Mouse (Mus musculus): Measurements from ENCODE around the gene Rgs10. TPM values are rescaled to one million over a fixed set of nuclear protein-coding genes. Genes with fewer than 3 reads are reported as not detected.

Rgs10 gene
- polyA plus RNA-seq, 1 experiment from 2014 or later, result 14.0 TPM

GRCm38 (mm10) chr7:128368828-128369227, 49.7 kb downstream of the Rgs10 start:
- Histone ChIP-seq H3K9me3 (no peaks in the 10 kb centered on the region), H3K4me1 (no peaks in the 10 kb centered on the region), H3K27me3 (no peaks in the 10 kb centered on the region), H3K27ac (no peak overlapping the region), H3K4me2 (replicated peaks) (no peak overlapping the region), H3K9ac (no peak overlapping the region), H3K4me3 (no peak overlapping the region), H3K36me3 (no peaks in the 10 kb centered on the region)
- ATAC-seq (ENCODE audit: insufficient number of reproducible peaks, insufficient read depth, low FRiP score, low TSS enrichment), result no peak
- 94% methylated on average over 6 of the region's 6 CpGs for WGBS

- 78% methylated on average over 11 of the region's 11 CpGs for WGBS
- no peak for ATAC-seq (ENCODE audit: insufficient number of reproducible peaks, insufficient read depth, low FRiP score, low TSS enrichment)
- Histone ChIP-seq H3K36me3 (no peaks in the 10 kb centered on the region), H3K9me3 (no peaks in the 10 kb centered on the region), H3K4me1 (no peaks in the 10 kb centered on the region), H3K27me3 (no peaks in the 10 kb centered on the region), H3K4me2 (replicated peaks) (no peak overlapping the region), H3K9ac (no peak overlapping the region), H3K27ac (no peak overlapping the region), H3K4me3 (no peak overlapping the region)
These were observed 51.9 kb downstream of the Rgs10 start for GRCm38 (mm10) chr7:128366654-128367053.

- Histone ChIP-seq H3K4me1 (no peaks in the 10 kb centered on the region), H3K27ac (no peak overlapping the region), H3K9ac (no peak overlapping the region), H3K4me2 (replicated peaks) (no peak overlapping the region), H3K27me3 (no peaks in the 10 kb centered on the region), H3K4me3 (no peak overlapping the region), H3K36me3 (no peaks in the 10 kb centered on the region), H3K9me3 (no peaks in the 10 kb centered on the region)
- 48% methylated on average over 4 of the region's 4 CpGs for WGBS
- no peak for ATAC-seq (ENCODE audit: insufficient number of reproducible peaks, insufficient read depth, low FRiP score, low TSS enrichment)
These were observed 53.4 kb downstream of the Rgs10 start for GRCm38 (mm10) chr7:128365096-128365715.

GRCm38 (mm10) chr7:128364526-128364925, 54.0 kb downstream of the Rgs10 start:
- H3K4me3 ChIP-seq, result no peak overlapping the region
- H3K27ac ChIP-seq, result no peak overlapping the region
- H3K9me3 ChIP-seq, result no peaks in the 10 kb centered on the region
- no peaks in the 10 kb centered on the region for H3K36me3 ChIP-seq
- H3K4me2 ChIP-seq (replicated peaks), result no peak overlapping the region
- ATAC-seq (ENCODE audit: insufficient number of reproducible peaks, insufficient read depth, low FRiP score, low TSS enrichment), result no peak
- WGBS, result 86% methylated on average over 11 of the region's 11 CpGs
- no peaks in the 10 kb centered on the region for H3K27me3 ChIP-seq
- no peak overlapping the region for H3K9ac ChIP-seq
- no peaks in the 10 kb centered on the region for H3K4me1 ChIP-seq

GRCm38 (mm10) chr7:128363806-128364205, 54.8 kb downstream of the Rgs10 start:
- no peak overlapping the region for H3K9ac ChIP-seq
- H3K4me1 ChIP-seq, result no peaks in the 10 kb centered on the region
- no peak overlapping the region for H3K27ac ChIP-seq
- no peak overlapping the region for H3K4me2 ChIP-seq (replicated peaks)
- no peaks in the 10 kb centered on the region for H3K36me3 ChIP-seq
- 57% methylated on average over 10 of the region's 10 CpGs for WGBS
- H3K27me3 ChIP-seq, result no peaks in the 10 kb centered on the region
- ATAC-seq (ENCODE audit: insufficient number of reproducible peaks, insufficient read depth, low FRiP score, low TSS enrichment), result no peak
- no peak overlapping the region for H3K4me3 ChIP-seq
- no peaks in the 10 kb centered on the region for H3K9me3 ChIP-seq

GRCm38 (mm10) chr7:128362916-128363315, 55.6 kb downstream of the Rgs10 start:
- no peak overlapping the region for H3K27ac ChIP-seq
- ATAC-seq (ENCODE audit: insufficient number of reproducible peaks, insufficient read depth, low FRiP score, low TSS enrichment), result no peak
- no peak overlapping the region for H3K4me2 ChIP-seq (replicated peaks)
- H3K4me1 ChIP-seq, result no peaks in the 10 kb centered on the region
- no peaks in the 10 kb centered on the region for H3K27me3 ChIP-seq
- 69% methylated on average over 4 of the region's 4 CpGs for WGBS
- H3K4me3 ChIP-seq, result no peak overlapping the region
- no peak overlapping the region for H3K9ac ChIP-seq
- no peaks in the 10 kb centered on the region for H3K36me3 ChIP-seq
- no peaks in the 10 kb centered on the region for H3K9me3 ChIP-seq

GRCm38 (mm10) chr7:128359741-128360140, 58.8 kb downstream of the Rgs10 start:
- Histone ChIP-seq H3K4me2 (replicated peaks) (no peak overlapping the region), H3K9ac (no peak overlapping the region), H3K4me3 (no peak overlapping the region), H3K27ac (no peak overlapping the region), H3K9me3 (no peaks in the 10 kb centered on the region), H3K36me3 (no peaks in the 10 kb centered on the region), H3K4me1 (0 out of 2 replicates have a peak, but pooled peaks cover 3% of the 10 kb centered on the region), H3K27me3 (no peaks in the 10 kb centered on the region)
- ATAC-seq (ENCODE audit: insufficient number of reproducible peaks, insufficient read depth, low FRiP score, low TSS enrichment), result no peak
- WGBS, result 79% methylated on average over 9 of the region's 9 CpGs

- no peak overlapping the region for H3K4me2 ChIP-seq (replicated peaks)
- 0 out of 2 replicates have a peak, but pooled peaks cover 3% of the 10 kb centered on the region for H3K4me1 ChIP-seq
- no peaks in the 10 kb centered on the region for H3K27me3 ChIP-seq
- WGBS, result 72% methylated on average over 7 of the region's 7 CpGs
- ATAC-seq (ENCODE audit: insufficient number of reproducible peaks, insufficient read depth, low FRiP score, low TSS enrichment), result no peak
- no peaks in the 10 kb centered on the region for H3K9me3 ChIP-seq
- H3K9ac ChIP-seq, result no peak overlapping the region
- no peak overlapping the region for H3K4me3 ChIP-seq
- no peak overlapping the region for H3K27ac ChIP-seq
- H3K36me3 ChIP-seq, result no peaks in the 10 kb centered on the region
These were observed 59.4 kb downstream of the Rgs10 start for GRCm38 (mm10) chr7:128359164-128359563.

GRCm38 (mm10) chr7:128358741-128359140, 59.8 kb downstream of the Rgs10 start:
- no peaks in the 10 kb centered on the region for H3K9me3 ChIP-seq
- WGBS, result 82% methylated on average over 9 of the region's 9 CpGs
- no peak for ATAC-seq (ENCODE audit: insufficient number of reproducible peaks, insufficient read depth, low FRiP score, low TSS enrichment)

GRCm38 (mm10) chr7:128356868-128357755, 61.4 kb downstream of the Rgs10 start:
- Histone ChIP-seq H3K36me3 (no peaks in the 10 kb centered on the region), H3K27ac (no peak overlapping the region), H3K9ac (no peak overlapping the region), H3K4me3 (no peak overlapping the region), H3K4me1 (0 out of 2 replicates have a peak, but pooled peaks cover 3% of the 10 kb centered on the region), H3K27me3 (no peaks in the 10 kb centered on the region), H3K9me3 (no peaks in the 10 kb centered on the region), H3K4me2 (replicated peaks) (no peak overlapping the region)
- 68% methylated on average over 9 of the region's 9 CpGs for WGBS
- no peak for ATAC-seq (ENCODE audit: insufficient number of reproducible peaks, insufficient read depth, low FRiP score, low TSS enrichment)

More at GRCm38 (mm10) chr7:128358741-128359140, 59.8 kb downstream of the Rgs10 start:
- no peaks in the 10 kb centered on the region for H3K36me3 ChIP-seq
- H3K4me2 ChIP-seq (replicated peaks), result no peak overlapping the region
- no peak overlapping the region for H3K4me3 ChIP-seq
- no peak overlapping the region for H3K27ac ChIP-seq
- 0 out of 2 replicates have a peak, but pooled peaks cover 3% of the 10 kb centered on the region for H3K4me1 ChIP-seq
- H3K27me3 ChIP-seq, result no peaks in the 10 kb centered on the region
- H3K9ac ChIP-seq, result no peak overlapping the region

GRCm38 (mm10) chr7:128355463-128355862, 63.1 kb downstream of the Rgs10 start:
- H3K9ac ChIP-seq, result no peak overlapping the region
- H3K27ac ChIP-seq, result no peak overlapping the region
- H3K9me3 ChIP-seq, result no peaks in the 10 kb centered on the region
- ATAC-seq (ENCODE audit: insufficient number of reproducible peaks, insufficient read depth, low FRiP score, low TSS enrichment), result no peak
- H3K4me1 ChIP-seq, result 0 out of 2 replicates have a peak, but pooled peaks cover 3% of the 10 kb centered on the region
- H3K36me3 ChIP-seq, result no peaks in the 10 kb centered on the region
- H3K27me3 ChIP-seq, result no peaks in the 10 kb centered on the region
- WGBS, result 85% methylated on average over 5 of the region's 5 CpGs
- no peak overlapping the region for H3K4me2 ChIP-seq (replicated peaks)
- no peak overlapping the region for H3K4me3 ChIP-seq

- no peak overlapping the region for H3K4me3 ChIP-seq
- no peak for ATAC-seq (ENCODE audit: insufficient number of reproducible peaks, insufficient read depth, low FRiP score, low TSS enrichment)
- WGBS, result 74% methylated on average over 3 of the region's 3 CpGs
These were observed 65.8 kb downstream of the Rgs10 start for GRCm38 (mm10) chr7:128352721-128353120.

More at GRCm38 (mm10) chr7:128352721-128353120, 65.8 kb downstream of the Rgs10 start:
- Histone ChIP-seq H3K27me3 (no peaks in the 10 kb centered on the region), H3K9me3 (no peaks in the 10 kb centered on the region), H3K27ac (no peak overlapping the region), H3K9ac (no peak overlapping the region), H3K36me3 (no peaks in the 10 kb centered on the region), H3K4me1 (0 out of 2 replicates have a peak, but pooled peaks cover 3% of the 10 kb centered on the region), H3K4me2 (replicated peaks) (no peak overlapping the region)
